16 mouse cellular contexts compared by ENCODE assay signal in the genomic region with DNA sequence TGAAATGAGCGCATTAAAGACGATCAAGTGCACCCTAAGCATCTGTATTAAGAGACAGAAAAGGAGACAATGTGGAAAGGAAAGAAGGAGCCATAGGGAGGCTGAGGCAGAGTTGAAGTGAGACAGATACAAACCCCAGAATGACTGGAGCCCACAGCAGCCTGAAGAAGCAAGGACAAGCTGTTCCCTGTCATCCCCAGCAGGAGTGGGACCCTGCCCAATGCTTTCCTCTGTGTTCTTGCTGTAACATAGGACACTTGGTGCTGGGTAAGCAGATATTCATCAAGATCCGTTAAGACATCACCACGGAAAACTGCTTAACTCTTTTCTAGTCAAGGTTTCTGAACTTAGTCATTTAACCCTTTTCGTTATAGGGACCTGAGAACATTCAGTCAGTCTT.
"Had no signal": no experiment of that assay in that cellular context is flagged by ENCODE, and none has a peak within 500 bp of the region (broad histone marks: within the 10 kb centered on the region; RNA-seq: fewer than 3 reads in every experiment).

No protein-coding gene starts in this region.

- H3K4me3 ChIP-seq: neural tube, embryonic 13.5 days; neural tube, embryonic 15.5 days; stomach, embryonic 15.5 days had no signal

- DNase-seq: retina, postnatal 1 day; right cerebral cortex, adult 18-20 months; right cerebral cortex, postnatal 14 days; right cerebral cortex, postnatal 25 days; right cerebral cortex, postnatal 4 days; spleen, adult 18-20 months; thymus, adult 18-20 months; thymus, adult 2 months; thymus, postnatal 14 days; thymus, postnatal 25 days; thymus, postnatal 36 days; thymus, postnatal 4 days had no signal

- H3K27ac ChIP-seq: neural tube, embryonic 13.5 days; neural tube, embryonic 15.5 days; stomach, embryonic 15.5 days; stomach, postnatal 0 days had no signal
